Mouse (Mus musculus) kidney, postnatal 36 days (tissue): ENCODE data around the gene Hist1h2bh.
A peak's percentile ranks its signal among the peaks of the same experiment; 100 is the strongest.
"Not testable (repeated sequence)": the region's sequence is repeated elsewhere in the genome, so short reads cannot be mapped to it uniquely, and the experiment has no call there.

ENCODE experiments used
- DNase-seq, 2 experiments: peaks; one replicate each; pipeline ENCODE4 v3.0.0; 2021 to 2022; ENCODE audit warnings: mixed read lengths in 2 of 2

Hist1h2bh gene

DNA sequence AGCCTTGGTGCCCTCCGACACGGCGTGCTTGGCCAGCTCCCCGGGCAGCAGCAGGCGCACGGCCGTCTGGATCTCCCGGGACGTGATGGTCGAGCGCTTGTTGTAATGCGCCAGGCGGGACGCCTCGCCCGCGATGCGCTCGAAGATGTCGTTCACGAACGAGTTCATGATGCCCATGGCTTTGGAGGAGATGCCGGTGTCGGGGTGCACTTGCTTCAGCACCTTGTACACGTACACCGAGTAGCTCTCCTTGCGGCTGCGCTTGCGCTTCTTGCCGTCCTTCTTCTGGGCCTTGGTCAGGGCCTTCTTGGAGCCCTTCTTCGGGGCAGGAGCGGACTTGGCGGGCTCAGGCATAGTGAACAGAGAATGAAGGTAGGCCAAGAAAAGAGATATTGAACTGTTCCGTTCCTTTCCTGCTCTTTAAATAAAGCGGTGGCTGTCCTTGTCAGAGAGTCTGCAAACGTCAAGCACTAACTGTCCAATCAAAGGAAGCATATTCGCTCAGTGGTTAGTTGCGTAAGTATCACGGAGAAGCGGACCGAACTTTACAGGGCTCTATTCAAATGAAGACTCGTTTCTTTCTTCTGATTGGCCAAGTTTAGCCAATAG lies at the start of gene Hist1h2bh:
TSS of gene Hist1h2bh (minus strand) at position 394 of the 609 bp plus-strand sequence.
- peak; percentile 65 to 93 for DNase-seq

DNA sequence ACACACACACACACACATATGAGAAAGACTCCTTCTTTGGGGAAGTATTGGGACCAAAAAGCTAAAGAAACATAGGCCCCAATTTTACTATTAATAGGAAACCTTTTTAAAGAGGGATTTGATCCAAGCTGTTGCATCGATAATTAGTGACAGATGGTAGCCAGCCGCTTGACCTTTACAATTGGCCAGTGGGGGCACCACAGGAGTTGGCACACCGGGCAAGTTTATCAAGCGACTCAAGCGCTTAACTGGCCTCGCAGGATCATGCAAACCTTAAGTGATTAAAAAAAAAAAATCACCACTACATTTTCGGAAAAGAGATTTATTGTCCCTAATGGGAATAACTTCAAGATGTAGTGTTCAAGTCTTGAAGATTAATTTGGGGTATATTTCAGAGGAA lies 49.4 kb upstream of the Hist1h2bh start:
- no peak for DNase-seq

DNA sequence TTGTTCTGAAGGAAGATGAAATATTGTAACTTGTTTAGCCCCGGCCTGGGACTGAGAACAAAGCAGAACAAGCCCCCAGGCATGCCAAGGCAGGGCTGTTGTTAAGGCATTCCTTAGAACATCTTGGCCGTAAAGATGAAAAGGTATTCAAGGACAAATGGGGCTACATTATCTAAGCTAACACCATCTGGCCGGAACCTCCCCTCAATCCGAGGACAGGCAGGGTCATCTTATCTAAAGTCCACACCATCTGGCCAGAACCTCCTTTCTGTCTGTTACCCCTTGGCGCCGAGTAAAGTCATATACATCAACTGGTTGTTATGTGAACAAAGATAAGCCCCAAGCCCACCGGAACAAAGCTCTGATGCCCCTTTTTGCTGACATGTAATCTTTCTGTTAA lies 48.7 kb upstream of the Hist1h2bh start:
- not testable (repeated sequence) for DNase-seq

DNA sequence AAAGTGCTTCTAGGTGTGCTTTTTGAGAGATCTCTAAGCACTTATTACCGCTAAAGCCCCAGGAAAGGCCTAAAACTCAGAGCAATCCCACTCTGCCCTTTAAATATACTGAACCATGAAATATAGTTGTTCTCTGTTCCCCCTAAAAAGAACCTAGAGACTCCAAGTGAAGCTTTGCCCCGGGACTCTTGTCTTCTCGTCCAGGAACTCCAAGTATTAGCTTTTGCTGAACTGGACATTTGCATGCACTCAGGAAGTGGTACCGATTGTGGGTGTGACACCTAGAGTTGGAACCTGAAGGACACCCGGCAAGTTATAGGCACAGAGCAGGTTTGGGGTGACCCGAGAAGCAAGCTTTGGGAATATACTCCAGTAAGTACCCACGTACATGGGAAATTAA lies 48.0 kb upstream of the Hist1h2bh start:
- no peak for DNase-seq

DNA sequence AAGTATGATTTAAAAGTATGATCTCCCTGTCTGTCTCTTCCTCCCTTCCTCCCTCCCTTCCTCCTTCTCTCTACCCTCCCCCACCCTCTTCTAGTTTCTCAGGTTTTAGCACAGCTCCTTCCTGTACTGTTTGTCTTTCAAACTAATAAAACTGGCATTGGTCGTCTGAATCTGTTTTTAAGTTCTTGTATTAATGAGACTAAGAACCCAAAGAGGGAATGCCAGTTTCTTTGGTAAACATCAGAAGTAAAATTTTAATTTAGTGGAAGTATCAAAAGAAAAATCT lies 43.7 kb upstream of the Hist1h2bh start:
- no peak for DNase-seq

DNA sequence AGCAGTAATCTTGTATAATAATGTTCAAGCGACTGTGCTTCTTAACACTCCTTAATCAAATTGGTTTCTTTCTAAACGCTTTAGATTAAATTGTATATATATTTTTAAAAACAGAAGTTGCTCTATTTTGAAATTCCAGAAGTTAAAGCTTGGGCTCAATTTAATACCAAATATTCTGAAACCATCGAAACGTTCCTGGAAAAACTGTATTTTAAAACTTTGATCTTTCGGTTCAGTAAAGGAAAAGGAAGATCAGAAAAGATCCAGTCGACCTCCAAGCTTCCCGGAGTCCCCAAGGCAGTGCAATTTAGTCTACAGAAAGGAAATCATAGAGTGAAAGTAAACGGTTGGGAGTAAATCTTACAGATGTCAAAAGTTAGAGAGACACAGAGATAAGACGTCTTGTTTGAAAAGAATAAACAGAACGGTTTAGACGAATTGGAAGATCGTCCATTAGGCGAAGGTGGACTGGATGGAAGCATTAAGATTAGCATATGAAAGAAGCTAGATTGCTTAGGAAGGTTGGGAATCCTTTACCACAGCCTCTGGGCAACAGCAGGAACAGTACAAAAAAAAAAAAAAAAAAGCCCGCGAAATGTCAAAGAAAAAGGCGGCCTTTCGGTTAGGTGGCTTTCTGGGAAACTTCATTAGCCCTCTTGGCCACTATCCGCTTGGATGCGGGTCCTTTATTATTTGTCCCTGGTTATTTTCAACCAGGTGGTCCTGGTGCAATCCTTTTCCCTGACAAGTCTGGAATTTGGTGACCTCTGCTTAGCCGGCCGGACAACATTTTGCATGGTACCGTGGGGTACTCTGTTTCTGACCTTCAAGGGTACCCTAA lies 43.1 kb upstream of the Hist1h2bh start:
- no peak for DNase-seq

DNA sequence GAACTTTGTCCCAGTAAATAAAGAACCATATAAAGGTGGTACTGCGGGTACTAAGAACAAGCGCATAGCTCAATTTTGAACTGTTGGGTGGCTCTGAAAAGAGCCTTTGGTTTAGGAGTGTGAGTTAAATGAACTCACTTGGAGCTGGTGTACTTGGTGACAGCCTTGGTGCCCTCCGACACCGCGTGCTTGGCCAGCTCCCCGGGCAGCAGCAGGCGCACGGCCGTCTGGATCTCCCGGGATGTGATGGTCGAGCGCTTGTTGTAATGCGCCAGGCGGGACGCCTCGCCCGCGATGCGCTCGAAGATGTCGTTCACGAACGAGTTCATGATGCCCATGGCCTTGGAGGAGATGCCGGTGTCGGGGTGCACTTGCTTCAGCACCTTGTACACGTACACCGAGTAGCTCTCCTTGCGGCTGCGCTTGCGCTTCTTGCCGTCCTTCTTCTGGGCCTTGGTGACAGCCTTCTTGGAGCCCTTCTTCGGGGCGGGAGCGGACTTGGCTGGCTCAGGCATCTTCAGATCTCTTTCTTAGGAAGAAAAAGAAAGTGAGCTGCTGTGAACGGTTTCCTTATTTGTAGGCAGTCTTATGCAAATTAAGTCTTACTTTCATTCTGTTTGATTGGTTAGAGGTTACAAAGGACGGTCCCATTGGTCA lies 42.4 kb upstream of the Hist1h2bh start:
- peak; percentile 56 to 79 for DNase-seq

DNA sequence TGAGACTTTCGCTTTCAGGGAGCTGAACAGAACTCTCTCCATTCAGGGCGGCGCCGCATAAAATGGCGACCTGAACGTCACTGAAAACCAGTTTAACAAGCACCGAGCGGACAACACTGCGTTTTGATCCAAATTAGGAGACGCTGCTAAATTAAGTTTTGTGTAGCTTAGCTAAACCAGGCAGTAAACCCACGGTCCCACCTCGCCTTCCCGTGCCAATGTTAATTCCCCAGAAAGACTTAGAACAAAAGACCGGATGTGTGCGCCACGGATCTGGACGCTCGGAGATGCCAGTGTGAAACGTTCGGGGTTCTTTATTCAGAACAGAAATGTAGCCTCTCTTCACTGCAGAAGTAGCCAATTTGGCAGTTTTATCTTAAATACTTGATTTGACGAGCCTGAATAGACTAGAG lies 41.8 kb upstream of the Hist1h2bh start:
- DNase-seq: peak; percentile 65 to 80

DNA sequence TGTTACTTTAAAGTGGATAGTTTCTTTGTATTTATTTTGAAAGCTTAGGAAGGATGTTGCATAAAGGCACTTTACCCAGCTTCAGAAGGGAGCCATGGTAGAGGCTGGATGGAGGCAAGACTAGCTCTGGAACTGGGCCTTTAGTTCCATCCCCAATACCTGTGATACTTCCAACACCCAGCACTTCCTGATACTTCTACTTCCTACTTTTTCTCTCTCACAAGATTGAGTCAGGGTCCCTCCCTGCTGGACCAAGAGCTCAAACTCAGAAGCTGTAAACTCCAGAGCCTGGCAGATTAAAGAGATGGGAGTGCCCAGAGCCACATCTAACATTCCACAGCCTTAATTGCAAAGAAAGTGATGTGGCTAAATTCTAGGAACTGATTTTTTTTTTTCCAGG lies 41.1 kb upstream of the Hist1h2bh start:
- no peak for DNase-seq

DNA sequence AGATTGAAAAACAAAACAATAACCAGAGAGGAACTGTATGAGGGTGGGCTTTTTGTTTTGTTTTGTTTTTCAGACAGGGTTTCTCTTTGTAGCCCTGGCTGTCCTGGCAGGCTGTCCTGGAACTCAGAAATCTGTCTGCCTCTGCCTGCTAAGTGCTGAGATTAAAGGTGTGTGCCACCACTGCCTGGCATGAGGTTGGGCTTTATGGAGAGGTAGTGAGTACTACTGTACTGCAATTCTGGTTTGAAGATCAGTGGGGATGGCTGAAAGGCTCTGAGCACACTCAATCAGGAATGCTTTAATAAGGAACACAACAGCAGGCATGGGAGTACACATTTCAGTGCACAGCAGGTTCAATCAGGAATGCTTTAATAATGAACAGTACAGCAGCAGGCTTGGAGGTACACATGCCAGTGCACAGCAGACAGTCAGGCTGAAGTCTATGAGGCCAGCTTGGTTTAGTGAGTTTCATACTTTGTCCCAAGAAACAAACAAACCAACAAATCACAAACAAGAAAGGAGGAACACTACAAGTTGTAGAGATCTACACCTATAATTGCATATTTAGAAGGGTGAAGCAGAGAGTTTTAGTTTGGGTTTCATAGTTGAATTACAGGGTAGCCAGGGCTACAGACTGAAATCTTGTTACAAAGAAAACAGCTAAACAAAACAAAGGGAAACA lies 40.3 kb upstream of the Hist1h2bh start:
- DNase-seq: no peak

DNA sequence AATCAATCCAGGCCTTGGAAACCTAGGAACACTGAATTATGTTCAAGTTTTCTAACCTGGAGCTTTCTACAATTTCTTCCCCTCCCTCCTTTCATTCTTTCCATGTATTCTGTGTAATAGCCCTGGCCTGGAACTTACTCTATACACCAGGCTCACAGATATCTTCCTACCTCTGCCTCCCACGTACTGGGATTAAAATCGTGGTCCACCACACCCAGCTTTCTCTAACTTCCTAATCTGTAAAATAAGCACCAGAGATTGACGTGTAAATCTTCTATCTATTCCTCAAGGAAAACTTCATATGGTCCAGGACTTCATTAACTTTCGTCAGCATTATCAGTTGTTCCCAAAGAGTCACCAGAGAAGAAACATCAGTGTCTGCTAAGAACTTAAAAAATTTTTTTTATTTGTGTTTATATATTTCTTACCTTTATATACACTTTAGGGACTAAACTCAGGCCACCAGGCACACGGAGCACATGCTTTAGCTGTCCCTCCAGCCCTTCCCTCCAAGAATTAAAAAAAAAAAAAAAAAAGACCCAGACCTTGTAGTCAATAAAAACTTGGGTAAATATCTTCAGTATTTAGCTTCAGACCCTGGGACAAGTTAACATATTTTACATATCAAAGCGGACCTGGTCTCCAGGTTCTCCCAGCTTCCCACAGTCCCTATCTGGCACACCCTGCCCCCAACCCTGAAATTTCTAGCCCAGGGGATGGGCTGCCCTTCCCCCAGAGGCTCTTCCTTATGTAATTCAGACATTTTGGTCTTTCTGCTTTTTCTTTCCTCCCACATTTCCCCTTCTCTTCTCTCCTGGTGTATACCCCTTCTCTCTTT lies 39.2 kb upstream of the Hist1h2bh start:
- no peak for DNase-seq

DNA sequence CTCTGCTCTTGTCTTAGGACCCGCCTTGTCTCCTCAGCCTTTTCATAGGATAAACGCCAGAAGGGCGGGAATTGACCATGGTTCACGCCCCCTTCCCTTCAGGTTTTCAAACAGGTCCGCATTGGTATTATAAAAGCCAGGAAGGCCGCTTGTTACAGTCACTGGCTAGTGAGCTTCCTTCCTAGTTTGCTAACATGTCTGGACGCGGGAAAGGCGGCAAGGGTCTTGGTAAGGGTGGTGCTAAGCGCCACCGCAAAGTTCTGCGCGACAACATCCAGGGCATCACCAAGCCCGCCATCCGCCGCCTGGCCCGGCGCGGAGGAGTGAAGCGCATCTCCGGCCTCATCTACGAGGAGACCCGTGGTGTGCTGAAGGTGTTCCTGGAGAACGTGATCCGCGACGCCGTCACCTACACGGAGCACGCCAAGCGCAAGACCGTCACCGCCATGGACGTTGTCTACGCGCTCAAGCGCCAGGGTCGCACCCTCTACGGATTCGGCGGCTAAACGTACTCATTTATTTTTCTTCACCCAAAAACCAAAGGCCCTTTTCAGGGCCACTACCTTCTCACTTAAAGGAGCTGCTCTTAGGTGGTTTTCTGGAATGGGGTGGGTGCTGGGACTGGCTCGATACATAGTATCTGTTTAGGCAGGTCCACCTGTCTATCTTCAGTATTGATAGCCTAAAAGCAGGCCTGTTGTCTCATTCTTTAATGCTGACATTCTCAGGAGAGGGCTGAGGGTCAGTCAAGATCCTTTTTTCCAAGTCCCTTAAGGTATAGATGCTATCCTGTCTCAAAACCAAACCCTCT lies 38.4 kb upstream of the Hist1h2bh start, which contains the start of gene Hist1h4d:
TSS of gene Hist1h4d (plus strand) at position 191 of the 811 bp plus-strand sequence.
- peak; percentile 93 to 98 for DNase-seq

DNA sequence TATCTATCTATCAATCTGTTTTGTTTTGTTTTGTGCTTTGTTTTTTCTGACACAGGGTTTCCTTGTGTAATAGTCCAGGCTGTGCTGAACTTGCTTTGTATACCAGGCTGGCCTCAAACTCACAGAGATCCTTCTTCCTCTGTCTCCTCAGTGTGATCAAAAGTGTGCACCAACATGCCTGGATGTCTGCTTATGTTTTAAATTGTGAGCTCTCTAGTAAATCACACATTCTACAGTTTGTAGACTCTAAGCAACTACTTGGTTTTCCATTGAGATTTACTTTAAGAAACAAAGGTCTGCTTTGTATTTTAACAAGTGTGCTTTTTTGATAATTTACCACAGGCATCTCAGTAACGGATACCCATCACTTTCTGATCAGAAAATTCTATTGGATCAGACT lies 34.6 kb upstream of the Hist1h2bh start:
- no peak for DNase-seq

DNA sequence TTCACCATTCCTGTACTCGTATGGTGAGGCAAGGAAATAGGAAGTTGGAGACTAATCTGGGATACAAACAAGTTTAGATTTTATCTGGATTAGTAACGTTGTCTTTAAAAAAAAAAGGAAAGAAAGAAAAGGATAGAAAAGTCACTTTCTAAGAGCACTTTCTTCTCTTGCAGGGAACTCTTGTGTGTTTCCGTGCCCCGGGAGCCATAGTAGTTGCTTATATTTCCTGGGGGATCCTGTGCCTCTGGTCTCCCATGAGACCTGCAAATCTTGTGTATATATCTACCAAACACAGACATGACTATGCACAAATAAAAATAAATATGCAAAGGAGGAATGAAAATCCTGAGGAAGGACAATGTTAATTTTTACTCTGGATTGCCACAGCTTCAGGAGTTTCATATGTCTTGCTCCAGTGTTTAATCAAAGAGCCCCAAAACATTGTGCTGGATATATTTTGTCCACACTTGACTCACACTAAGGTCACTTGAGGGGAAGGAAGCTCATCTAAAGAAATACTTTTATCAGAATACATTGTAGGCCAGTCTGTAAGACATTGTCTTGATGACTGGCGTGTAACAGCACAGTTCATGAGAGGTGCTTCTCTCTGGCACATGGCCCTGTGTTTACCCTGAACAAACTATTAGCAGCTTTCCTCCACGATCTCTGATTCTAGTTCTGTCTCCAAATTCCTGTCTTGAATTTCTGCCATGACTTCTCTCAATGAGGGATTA lies 33.9 kb upstream of the Hist1h2bh start:
- no peak for DNase-seq

DNA sequence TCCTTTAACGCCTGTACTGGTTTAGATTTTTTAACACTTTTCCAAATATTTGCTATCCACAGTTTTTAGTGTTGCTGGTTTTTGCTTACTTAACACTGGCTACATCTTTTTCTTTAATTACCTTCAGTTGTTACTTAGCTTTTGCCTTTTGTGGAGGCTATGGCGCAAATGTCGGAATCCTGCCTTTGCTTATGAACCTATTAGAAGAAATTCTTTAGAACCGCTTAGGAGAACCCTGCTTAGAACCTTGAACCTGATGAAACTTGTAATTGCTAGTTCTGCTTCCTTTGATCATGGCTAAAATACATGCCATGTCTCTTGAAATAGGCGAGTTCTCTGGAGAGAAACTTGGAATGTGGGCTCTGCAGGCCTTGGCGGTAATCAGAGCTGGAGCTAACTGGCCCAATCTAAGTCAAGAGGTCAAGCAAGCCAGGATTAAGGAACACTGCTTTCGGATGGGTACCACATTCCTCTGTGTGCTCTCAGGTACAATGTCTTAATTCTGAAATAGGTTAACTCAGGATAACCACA lies 33.2 kb upstream of the Hist1h2bh start:
- DNase-seq: no peak

DNA sequence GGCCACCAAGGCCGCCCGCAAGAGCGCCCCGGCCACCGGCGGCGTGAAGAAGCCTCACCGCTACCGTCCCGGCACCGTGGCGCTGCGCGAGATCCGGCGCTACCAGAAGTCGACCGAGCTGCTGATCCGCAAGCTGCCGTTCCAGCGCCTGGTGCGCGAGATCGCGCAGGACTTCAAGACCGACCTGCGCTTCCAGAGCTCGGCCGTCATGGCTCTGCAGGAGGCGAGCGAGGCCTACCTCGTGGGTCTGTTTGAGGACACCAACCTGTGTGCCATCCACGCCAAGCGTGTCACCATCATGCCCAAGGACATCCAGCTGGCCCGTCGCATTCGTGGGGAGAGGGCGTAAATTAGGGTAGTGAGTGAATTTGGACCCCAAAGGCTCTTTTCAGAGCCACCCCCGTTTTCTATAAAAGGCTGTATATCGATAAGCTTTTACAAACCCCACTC lies 32.7 kb upstream of the Hist1h2bh start:
- not testable (repeated sequence) for DNase-seq

DNA sequence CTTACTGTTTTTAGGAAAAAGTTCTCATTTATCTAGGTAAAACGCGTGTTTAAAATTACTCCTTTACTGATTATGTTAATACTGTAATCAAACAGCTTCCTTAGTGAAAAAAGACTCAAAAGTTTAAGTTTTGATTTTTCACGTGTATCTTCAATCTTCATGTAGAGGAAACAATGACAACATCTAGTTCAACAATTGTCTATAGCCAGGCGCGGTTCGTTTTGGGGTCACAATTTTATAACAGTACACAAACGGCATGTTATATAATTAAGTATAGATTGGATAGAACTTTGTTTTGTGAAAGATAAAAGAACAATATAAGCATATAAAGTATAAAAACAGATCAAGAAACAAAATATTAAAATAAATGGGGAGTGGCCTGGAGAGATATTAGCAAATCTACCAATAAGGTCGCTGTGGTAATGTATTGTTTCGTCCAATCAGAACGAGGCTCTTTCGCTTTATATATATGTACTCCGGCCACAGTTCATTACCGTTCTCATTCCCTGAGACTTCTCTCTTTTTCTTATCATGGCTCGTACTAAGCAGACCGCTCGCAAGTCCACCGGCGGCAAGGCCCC lies 32.2 kb upstream of the Hist1h2bh start, which contains the start of gene Hist1h3d:
TSS of gene Hist1h3d (plus strand) at position 493 of the 581 bp plus-strand sequence.
- peak in 1 of 2 experiments; percentile 42 for DNase-seq

DNA sequence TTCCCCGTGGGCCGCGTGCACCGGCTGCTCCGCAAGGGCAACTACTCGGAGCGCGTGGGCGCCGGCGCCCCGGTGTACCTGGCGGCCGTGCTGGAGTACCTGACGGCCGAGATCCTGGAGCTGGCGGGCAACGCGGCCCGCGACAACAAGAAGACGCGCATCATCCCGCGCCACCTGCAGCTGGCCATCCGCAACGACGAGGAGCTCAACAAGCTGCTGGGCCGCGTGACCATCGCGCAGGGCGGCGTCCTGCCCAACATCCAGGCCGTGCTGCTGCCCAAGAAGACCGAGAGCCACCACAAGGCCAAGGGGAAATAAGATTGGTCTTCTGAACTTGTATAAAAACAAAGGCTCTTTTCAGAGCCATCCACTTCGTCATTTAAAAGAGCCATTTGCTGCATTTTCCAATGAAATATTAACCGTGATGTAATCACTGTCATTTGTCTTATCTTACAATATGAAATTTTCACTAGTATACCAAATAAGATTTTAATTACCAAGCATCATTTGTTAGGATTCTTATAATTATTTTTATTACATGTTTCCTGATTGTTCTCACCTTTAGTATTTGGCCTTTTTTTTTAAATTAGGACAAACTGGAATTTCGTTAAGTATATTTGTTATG lies 31.5 kb upstream of the Hist1h2bh start:
- DNase-seq: not testable (repeated sequence)

DNA sequence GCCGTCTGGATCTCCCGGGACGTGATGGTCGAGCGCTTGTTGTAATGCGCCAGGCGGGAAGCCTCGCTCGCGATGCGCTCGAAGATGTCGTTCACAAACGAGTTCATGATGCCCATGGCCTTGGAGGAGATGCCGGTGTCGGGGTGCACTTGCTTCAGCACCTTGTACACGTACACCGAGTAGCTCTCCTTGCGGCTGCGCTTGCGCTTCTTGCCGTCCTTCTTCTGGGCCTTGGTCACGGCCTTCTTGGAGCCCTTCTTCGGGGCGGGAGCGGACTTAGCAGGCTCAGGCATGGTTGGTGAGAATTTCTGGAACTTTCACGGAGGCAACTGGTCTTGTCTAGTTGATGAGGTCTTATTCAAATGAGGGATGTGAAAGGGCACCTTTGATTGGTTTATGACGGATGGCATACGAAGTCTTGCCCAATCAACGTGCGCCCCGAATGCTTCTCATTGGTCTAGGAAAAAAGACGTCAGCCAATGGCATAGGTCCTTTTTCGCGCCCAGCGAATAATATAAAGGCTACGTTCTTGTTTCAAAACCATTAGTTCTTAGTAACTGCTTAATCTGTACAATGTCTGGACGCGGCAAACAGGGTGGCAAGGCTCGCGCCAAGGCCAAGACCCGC lies 30.8 kb upstream of the Hist1h2bh start, which contains the start of the genes Hist1h2bf and Hist1h2ad:
TSS of gene Hist1h2bf (minus strand) at position 299 of the 627 bp plus-strand sequence.
TSS of gene Hist1h2ad (plus strand) at position 484 of the 627 bp plus-strand sequence.
- peak; percentile 82 to 90 for DNase-seq
